Mouse (Mus musculus) testis, postnatal 14 days (tissue): Measurements from ENCODE around the gene Slc20a1.

Source experiments
- DNase-seq: peaks from one replicate; pipeline ENCODE4 v3.0.0; 2021; ENCODE audit warnings: low spot score

Slc20a1 gene

DNA sequence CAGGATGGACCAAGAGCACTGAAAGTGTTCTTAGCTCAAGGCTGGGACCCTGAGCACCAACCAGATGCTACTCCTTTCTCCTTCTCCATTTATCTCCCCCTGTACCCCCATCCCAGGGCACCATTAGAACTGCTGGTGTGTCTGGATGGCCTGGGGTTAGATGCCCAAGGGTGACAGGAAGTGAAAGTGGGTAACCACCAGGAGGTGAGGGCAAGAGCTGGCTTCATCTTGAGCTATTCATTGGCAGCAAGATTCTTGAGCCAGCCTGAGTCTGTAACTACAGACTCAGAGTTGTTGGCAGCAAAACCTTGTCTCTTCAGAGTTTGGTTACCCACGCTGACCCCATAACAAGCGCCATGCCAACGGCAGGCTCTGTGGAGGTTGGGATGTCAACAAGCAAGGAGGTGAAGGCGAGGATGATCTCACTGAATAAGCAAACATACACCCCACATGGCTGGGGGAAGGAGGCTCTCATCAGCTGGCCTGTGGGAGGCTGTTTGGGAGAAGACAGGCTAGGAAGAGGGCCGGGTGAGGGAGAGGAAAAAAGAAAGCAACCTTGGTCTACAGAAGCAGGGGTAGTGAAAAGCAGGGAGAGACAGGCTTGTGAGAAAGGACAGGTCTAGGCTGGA, 12.2 kb upstream of the Slc20a1 start:
- DNase-seq = no peak

DNA sequence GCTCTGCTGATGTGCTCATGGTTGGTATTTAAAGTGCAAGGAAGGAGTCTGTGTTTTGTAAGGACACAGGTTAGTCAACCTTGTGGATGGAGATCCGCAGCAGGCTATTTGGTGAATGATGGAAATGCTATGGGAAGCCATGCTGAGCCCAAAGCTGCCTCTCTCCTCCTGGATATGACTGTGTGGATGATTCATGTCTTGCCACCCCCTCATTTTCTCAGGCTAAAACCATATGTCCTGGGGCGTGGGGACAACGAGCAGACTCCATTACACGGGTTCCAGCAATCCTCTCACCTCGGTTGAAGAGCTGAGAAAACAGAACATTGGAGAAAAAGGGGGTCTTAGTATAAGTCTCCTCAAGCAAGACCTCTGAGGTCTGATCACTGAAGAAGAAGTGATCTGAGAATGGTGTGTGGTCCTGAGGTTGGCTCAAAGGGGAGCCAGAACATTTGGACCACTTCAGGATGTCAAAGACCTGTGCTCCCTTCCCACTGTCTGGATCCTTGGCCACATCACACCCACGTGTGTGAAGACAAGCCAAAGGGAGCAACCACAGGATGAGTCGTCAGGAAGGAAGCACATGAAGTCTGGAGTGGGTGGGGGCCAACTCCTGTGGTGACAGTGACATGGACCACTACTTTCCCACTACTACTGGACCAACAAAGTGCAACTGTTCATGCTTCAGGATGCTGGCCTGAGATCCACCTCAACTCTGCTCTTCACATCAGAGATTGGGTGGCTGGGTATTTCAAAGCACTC, 6.0 kb upstream of the Slc20a1 start:
- DNase-seq = no peak

DNA sequence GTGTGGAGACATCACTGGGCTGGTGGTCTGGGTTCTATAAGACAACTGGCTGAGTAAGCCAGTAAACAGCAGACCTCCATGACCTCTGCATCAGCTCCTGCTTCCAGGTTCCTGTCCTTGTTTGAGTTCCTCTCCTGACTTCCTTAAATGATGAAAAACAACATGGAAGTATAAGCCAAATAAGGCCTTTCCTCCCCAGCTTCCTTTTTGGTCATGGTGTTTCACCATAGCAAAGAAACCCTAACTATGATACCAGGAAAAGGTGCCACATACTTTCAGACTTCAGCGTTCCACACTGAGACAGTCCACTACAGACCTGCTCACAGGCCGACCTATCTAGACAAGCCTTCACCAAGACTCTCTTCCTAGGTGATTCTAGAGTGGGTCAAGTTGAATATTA, 2.2 kb upstream of the Slc20a1 start:
- no peak for DNase-seq

DNA sequence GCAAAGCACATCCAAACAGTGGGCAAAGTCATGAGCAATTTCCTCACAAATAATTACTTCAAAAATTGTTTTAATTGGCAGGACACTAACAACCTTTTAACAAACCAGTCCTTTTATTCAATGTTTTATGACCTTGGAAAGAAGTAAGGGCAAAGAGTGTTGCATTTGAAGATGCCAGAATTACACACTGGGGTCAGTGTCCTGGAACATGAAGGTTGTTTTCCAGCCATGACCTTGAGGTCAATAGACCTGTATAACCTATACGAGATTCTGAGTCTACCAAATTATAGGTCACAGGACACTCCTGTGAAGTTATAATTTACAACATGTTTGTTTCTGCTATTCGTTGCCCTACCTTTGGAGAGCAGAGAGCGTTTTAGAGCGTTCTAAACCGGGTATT, 1.4 kb upstream of the Slc20a1 start:
- no peak for DNase-seq

DNA sequence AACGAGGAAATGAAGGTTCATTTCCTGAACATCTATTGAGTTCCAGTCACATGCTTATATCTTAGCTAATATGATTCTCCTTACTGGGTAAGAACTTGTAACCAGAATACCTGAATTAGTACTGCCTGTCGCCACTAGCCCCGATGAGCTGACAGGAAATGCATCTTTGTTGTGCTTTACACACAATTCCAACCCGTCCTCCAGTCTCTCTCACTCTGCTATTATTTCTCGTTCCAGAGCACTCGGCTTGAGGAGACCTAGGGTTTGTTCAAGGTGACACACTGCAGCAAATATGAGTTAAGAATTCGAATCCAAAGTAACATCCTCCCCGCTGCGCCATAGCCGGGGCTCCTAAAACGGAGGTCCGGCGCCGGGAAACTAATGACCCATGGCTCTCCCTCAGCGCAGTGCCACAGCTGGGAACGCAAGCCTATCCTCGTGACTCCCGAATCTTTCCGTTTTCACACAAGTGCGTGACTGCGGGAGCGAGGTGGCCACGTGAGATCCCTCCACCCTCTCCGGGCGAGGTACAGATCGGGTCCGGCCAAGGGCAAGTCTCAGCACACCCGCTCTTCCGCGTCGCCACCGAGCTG, 625 bp upstream of the Slc20a1 start:
- no peak for DNase-seq

DNA sequence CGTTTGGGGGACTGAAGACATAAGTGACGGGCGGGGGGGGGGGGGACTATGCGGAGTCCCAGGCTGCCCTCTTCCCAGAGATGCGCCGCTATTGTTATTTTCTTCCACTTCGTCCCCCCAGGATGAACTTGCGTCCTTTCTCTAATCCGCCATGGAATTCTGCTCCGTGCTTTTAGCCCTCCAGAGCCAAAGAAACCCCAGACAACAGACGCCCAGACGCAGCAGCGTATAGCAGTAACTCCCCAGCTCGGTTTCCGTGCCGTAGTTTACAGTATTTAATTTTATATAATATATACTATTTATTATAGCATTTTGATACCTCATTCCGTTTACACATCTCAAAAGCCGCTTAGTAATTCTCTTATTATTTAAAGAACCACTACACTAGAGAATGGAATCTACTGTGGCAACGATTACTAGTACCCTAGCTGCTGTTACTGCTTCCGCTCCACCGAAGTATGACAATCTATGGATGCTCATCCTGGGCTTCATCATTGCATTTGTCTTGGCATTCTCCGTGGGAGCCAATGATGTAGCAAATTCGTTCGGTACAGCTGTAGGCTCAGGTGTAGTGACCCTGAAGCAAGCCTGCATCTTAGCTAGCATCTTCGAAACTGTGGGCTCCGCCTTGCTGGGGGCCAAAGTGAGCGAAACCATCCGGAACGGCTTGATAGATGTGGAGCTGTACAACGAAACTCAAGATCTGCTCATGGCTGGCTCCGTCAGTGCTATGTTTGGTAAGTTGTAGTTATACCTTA, 943 bp downstream of the Slc20a1 start:
- DNase-seq = no peak

DNA sequence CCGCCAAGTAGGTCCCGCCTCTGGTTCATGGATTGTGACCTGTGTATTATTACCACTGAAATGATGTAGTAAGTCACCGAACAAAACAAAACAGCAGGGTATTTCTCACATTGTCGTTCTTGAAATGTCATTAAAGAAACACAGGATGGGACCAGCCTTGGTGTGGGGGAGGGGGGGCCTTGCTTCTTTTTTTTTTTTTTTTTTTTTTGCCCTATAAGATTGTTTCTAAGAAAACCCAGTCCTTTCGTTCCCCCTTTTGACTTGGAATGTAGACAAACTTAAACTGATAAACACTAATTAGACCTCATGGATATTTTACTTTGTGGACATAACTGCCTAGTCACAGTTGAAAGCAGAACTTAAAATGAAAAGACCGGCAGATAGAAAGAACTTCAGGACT, 6.4 kb downstream of the Slc20a1 start:
- no peak for DNase-seq

DNA sequence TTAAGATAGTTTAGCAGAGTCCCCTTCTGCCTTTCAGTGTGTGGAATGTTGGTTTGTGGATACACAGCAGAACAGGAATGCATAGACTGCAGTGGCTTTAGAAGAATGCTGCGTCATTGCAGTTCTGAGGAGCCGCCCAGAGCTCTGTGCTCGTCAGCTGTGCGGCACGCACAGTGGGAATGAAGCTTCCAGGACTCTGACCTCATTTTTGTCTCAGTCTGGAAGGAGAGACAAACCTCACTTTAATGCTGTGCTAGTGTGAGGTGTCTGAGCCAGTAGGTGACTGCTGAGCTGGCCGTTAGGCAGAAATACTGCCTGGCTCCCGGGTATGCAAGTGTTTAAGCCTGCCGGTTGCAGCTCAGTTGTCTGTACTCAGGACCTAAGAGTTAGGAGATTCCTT, 8.3 kb downstream of the Slc20a1 start:
- no peak for DNase-seq

DNA sequence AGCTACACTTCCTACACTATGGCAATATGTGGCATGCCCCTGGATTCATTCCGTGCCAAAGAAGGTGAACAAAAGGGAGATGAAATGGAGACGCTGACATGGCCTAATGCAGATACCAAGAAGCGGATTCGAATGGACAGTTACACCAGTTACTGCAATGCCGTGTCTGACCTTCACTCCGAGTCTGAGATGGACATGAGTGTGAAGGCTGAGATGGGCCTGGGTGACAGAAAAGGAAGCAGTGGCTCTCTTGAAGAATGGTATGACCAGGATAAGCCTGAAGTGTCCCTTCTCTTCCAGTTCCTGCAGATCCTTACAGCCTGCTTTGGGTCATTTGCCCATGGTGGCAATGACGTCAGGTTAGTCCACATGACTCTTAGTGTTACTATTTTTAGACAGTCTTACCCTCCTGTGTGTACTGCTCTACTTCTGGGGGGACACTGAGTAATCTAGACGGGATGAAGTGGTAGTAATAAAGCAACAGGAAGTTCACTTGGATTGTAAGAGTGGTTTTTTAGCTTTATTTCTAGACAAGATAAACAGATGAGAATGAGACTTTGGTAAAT, 9.7 kb downstream of the Slc20a1 start:
- no peak for DNase-seq

DNA sequence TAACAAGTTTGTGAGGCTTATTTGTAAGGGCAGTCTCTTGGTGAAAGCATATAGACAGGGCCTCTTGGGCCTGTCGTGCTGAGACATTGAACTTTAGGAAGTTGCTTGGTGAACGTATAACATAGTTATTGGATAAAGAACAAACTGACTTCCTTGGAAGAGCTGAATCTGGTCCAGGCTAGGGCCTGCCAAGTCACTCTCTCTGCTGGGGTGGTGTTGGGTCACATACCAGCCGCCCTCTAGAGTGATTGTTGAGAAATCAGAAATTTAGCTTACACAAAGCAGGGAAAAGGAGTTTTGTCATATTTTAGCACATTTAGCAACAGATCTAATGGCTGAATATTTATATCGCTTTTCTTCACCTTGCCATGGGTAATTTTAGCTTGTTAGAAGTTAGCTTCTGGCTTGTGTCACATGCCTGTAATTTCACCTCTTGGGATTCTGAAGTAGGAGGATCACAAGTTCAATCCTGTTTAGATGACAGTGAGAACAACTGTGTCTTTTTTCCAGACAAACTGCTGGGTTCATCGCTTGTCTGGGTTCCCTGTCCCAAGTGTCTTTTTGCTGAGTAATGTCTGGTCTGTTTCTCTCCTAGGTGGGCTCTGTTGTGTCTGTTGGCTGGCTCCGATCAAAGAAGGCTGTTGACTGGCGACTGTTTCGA, 11.7 kb downstream of the Slc20a1 start:
- no peak for DNase-seq

DNA sequence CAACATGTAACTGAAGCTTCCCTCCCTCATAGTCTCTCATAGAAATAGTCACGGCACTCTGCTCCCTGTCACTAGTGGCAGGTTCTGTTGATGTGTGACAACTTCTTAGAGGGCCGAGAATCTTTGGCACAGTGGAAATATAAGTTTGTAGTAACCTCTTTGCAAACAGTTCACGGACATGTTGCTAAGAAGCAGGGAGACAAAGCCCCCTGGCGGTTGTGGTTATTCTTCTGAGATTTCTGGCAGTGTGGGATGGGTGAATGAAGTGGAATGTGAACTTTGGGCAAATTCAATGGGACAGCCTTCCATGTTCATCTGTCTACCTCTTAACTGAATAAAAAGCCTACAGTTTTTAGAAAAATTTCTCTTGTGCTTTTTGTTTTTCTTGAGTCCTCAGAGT, 12.7 kb downstream of the Slc20a1 start:
- no peak for DNase-seq

DNA sequence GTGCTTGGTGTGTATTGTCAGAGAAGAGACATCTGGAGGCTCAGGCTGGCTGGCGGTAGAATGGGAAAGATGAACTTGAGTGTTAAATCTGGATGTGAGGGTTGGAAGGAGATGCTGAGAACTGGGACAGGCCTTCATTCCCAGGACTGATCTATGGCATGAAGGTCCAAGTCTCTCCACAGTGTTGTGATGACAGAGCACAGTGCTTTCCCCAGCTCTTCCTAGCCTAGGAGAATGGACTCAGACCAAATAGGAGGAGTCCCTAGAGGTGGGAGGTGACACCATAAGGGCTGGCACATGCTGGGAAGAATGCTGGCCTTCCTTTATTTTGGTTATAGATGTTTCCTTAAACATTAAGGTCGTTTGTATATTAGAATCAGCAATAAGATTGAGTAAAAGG, 13.4 kb downstream of the Slc20a1 start:
- no peak for DNase-seq

DNA sequence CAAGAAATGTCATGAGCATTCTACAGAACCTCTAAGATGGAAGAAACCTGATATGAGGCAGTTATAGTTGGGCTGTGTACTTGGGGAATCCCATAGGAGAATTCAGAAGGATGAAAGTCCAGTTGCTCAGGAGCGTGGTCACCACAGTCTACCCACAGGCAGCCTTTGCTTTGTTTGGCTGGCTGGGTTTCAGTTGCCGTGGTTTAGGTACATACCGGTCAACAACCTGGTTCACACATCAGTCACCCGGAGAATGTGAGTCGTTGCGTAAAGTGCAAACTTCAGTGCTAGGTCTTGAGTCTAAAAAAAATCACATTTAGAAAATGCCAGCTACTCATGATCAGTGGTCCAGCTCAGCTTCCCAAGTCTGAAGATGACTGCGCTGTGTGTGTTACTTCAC, 14.0 kb downstream of the Slc20a1 start:
- no peak for DNase-seq

DNA sequence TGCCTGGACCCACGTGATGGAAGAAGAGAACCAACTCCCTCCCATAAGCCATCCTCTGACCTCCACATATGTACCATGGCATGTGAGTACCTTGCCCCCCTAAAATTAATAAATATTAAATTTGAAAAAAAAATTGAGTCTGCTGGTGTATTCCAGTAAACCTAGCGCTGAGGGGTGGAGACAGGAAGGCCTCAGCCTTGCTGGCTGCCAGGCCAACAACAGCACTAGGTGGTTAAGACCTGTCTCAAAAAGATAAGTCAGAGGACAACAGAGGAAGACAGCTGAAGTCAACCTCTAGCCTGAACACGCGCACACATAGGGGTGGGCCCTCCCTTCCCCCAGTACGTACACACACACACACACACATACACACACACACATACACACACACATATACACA, 16.2 kb downstream of the Slc20a1 start:
- DNase-seq = no peak

DNA sequence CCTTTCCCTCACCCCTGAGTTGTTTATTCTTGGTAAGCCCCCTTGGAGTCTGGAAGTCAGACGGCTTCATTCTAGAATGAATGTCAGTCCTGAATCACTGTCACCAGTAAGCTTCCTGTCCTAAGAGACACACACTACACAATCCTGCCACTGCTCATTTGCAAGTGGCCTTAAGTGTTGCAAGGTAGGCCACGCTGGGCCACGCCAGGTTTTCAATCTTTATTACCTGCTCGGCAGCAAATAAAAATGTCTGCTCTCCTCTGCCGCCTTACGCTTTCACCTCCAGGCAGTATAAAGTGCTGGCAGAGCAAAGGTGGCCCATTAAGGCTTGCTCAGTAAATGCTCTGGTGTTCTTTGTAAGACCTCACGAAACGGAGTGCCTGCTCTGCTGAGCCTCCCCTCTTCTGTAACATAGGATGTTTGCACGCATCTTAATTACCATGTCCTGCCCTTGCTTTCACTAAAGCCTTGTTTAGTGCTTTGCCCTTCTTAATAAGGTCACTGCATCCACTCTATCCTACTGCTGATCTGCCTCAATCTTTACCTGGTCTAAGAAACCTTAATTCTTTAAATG, 19.1 kb downstream of the Slc20a1 start:
- DNase-seq = no peak

DNA sequence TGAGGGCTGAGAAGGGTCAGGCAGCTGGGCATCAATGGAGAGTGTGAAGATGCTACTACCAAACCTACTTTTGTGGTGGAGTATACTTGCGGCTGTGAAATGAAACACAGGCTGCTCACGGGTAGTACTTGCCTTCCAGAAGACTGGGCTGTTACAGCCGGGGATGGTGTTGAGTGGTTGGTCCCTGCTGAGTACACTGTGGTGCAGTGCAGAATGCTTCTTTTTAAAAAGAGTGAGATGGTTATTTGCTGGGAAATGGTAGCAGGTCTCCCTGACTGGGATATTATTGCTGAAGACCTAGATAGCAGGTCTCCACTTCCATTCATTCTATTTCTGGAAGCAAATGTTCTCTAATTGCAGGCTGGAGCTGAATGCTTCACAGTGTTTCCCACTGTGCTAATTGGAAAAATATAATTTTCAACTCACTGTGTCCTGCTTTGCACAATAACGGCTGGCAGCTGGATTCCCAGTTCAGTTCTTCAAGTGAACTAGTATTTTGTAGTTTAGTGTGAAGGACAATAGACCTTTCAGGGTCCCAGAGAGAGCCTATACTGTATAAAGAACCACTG, 20.1 kb downstream of the Slc20a1 start:
- DNase-seq = no peak

DNA sequence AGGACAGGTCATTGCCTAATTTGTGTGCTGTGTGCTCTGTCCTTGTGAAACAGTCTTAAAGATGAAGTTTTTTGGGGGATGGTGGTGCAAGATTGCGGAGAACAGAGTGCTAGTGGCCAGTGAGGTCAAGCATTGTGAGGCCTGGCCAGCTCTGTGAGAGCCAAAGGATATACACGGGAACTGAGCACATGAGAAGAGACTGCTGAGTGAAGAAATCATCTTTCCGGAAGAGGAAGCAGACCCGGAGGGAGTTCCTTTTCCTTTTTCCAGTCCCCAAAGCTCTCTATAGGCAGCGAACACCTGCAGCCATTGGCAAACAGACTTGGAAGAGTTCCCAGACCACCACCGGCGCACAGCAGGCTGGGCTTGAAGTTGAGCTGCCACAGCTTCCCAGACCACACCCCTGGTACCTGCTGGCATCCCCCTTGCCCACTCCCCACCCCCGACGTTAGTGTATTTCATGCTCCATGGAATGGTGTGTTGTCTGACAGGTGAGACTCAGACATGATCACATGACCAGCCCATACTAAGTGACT, 22.6 kb downstream of the Slc20a1 start:
- no peak for DNase-seq

DNA sequence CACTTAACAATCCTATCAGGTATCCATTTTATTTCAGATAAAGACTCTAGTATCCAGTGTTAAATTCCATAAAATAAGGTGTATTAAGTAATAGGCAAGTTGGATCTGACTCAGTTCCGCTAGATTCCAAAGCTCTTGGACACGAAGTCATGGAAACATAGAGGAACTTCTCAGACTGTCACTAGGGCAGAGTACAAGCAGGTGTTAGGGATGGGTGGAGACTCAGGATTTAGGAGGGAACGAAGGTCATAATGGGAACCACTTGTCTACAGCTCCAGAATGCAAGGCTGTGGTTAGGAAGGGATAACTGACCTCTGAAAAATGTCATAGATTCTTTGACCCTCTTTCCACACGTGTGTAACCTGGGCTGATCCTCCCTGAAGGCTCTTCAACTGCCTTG, 25.6 kb downstream of the Slc20a1 start:
- DNase-seq = no peak

DNA sequence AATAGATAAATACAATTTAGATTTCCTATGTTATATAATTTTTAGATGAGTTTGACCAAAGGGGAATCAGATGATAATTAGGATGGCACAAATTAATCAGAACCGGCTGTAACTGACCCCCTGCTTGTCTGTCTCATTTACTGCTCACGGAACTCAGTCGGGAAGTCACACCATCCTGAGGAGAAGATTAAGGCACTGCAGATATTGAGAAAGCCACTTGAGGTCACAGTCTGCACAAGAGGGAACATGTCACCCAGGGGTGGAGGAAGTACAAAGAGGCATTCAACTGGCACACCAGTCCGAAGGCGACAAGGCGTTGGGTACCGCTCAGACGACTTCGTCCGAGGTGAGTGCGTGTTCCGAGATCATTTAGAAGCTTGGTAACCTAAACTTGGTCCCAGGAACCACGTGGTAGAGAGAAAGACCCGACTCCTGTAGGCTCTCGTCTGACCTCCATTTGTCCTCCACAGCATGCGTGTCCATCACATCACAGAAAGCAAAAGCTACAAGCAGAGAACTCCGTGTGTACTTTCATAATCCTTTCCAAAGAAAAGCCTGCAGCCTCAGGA, 26.8 kb downstream of the Slc20a1 start:
- no peak for DNase-seq

DNA sequence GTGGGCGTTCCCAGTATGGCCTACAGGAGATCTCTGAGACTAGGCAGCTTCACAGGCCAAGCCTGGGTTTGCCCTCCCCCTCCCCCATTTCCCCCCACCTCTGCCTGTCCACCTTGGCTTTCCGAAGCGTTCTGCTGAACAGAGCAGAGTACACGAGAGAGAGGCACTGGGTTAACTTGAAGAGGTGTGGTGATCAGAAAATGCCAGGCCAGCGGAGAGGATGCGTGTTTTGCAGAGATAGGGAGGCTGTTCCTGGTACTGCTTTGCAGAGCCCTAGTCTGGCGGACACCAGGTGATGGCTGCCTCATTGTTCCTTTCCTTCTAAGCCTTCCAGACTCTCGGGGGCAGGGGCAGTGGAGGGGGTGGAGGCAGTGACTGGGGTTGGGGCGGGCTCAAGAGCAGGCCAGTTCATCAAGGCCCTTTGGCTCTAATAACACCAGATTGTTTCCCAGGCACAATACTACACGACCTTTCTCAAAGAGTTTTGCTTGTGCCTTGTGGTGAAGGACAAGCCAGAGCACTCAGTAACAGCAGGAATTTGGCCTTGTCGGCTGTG, 27.8 kb downstream of the Slc20a1 start:
- DNase-seq = no peak
